24 mouse cellular contexts compared by ENCODE assay signal in the genomic region with DNA sequence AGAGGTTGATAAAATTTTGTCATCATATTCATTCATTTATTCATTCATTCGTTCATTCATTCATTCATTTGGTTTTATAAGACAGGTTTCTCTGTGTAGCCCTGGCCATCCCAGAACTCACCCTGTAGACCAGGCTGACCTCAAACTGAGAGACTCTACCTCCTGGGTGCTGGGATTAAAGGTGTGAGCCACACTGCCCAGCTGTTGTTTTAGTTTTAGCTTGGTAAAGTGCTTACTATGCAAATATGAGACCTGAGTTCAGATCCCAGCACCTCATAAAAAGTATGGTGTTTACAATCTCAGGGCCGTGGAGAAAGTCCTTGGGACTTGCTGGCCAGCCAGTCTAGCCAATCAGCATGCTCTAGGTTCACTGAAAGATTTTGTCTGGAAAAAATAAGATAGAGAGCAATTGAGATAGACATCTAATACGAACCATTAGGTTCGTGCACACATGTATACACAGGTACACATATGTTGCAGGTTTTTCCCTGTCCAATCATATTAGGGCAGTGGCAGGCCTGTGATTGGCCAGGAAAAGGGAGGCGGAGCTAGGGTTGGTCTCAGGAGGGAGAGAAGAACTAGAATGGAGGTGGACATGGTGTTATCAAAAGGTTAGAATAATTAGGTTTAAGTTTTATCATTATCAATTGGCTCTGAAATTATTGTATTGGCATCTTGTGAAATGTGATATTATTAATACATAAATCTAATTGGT.
"Had no signal": no experiment of that assay in that cellular context is flagged by ENCODE, and none has a peak within 500 bp of the region (broad histone marks: within the 10 kb centered on the region; RNA-seq: fewer than 3 reads in every experiment).

No protein-coding gene starts in this region.

- H3K27me3 ChIP-seq: heart, embryonic 13.5 days; heart, embryonic 15.5 days; intestine, embryonic 15.5 days; limb, embryonic 13.5 days; limb, embryonic 15.5 days; liver, embryonic 13.5 days; liver, embryonic 15.5 days had no signal

- DNase-seq: gastrocnemius, postnatal 14 days; gastrocnemius, postnatal 36 days; heart, adult 2 months; heart, postnatal 14 days; heart, postnatal 36 days; kidney, adult 18-20 months; kidney, adult 8-10 months; kidney, postnatal 10 days; kidney, postnatal 25 days; layer of hippocampus, adult 9-11 months; layer of hippocampus, postnatal 36 days; left cerebral cortex, postnatal 4 days; liver, embryonic 13.5 days had no signal

- H3K4me3 ChIP-seq: heart, adult 2 months; heart, embryonic 13.5 days; heart, embryonic 15.5 days; intestine, embryonic 15.5 days; limb, embryonic 13.5 days; limb, embryonic 15.5 days; liver, embryonic 13.5 days; liver, embryonic 15.5 days had no signal

- ATAC-seq: hindbrain, embryonic 16.5 days; inflammation-experienced regulatory T-cells, adult 6 months; intestine, embryonic 15.5 days; intestine, postnatal 0 days had no signal

- H3K9me3 ChIP-seq: heart, embryonic 13.5 days; heart, embryonic 15.5 days; intestine, embryonic 15.5 days; limb, embryonic 13.5 days; limb, embryonic 15.5 days; liver, embryonic 13.5 days; liver, embryonic 15.5 days had no signal

- H3K4me2 ChIP-seq: heart, embryonic 11.5 days; heart, embryonic 13.5 days; heart, embryonic 15.5 days; hindbrain, embryonic 14.5 days; intestine, embryonic 15.5 days; limb, embryonic 13.5 days; limb, embryonic 15.5 days; liver, embryonic 13.5 days; liver, embryonic 15.5 days had no signal

- H3K9ac ChIP-seq: heart, embryonic 13.5 days; heart, embryonic 15.5 days; hindbrain, embryonic 14.5 days; intestine, embryonic 15.5 days; limb, embryonic 13.5 days; limb, embryonic 15.5 days; liver, embryonic 13.5 days; liver, embryonic 15.5 days had no signal

- H3K36me3 ChIP-seq: heart, embryonic 13.5 days; heart, embryonic 15.5 days; intestine, embryonic 15.5 days; limb, embryonic 13.5 days; limb, embryonic 15.5 days; liver, embryonic 13.5 days; liver, embryonic 15.5 days had no signal

- H3K4me1 ChIP-seq: intestine, embryonic 15.5 days; limb, embryonic 13.5 days; limb, embryonic 15.5 days had no signal

- H3K27ac ChIP-seq: heart, adult 2 months; heart, embryonic 13.5 days; heart, embryonic 15.5 days; hindbrain, embryonic 14.5 days; intestine, embryonic 15.5 days; limb, embryonic 13.5 days; limb, embryonic 15.5 days; liver, embryonic 13.5 days; liver, embryonic 15.5 days had no signal
